Mouse (Mus musculus): ENCODE data around the gene Zhx3. TPM values are rescaled to one million over a fixed set of nuclear protein-coding genes. Genes with fewer than 3 reads are reported as not detected.

The Zhx3 gene
- polyA plus RNA-seq (2012; rRNA removed) (6.5 and 8.3 TPM in 2 replicates), polyA plus RNA-seq (2014; fragmentation: Nextera tagmentation; extraction: Ambion mirVana) (13.7 and 14.5 TPM in 2 replicates)

- peak within 1 kb of the TSS; percentile 95 for H3K27ac ChIP-seq (replicated peaks; ENCODE audit: low read depth, low read length)
- no peaks in the 10 kb centered on the region for H3K27me3 ChIP-seq (ENCODE audit: control insufficient read depth, insufficient read depth, low read length)
- H3K4me1 ChIP-seq (ENCODE audit: control insufficient read depth, insufficient read depth, low read length), result peaks cover 11% of the 10 kb centered on the region
- peak within 1 kb of the TSS; percentile 99 for H3K4me3 ChIP-seq (replicated peaks; ENCODE audit: low read length)
- WGBS, result 3% methylated on average over 32 of the region's 48 CpGs
- TF ChIP-seq POLR2A (IDR thresholded peaks at IDR 0.05; ENCODE audit: borderline replicate concordance, extremely low read depth, insufficient read depth, insufficient read length), result peak; percentile 69; the same call in 1 of the 2 replicates
- H3K4me2 ChIP-seq (replicated peaks; ENCODE audit: low read depth, low read length, severe bottlenecking), result peak within 1 kb of the TSS; percentile 73
- H3K9ac ChIP-seq (ENCODE audit: low read depth, low read length, severe bottlenecking), result peak within 1 kb of the TSS; percentile 94
- ATAC-seq (ENCODE audit: low FRiP score, low read depth), result peak; percentile 97
- DNase-seq (ENCODE audit: low spot score), result peak; percentile 93
- no peaks in the 10 kb centered on the region for H3K9me3 ChIP-seq (ENCODE audit: control insufficient read depth, low read length)
- no peaks in the 10 kb centered on the region for H3K36me3 ChIP-seq (ENCODE audit: control insufficient read depth, insufficient read depth, low read length)
Observed at GRCm38 (mm10) chr2:160872890-160873382, at the start of gene Zhx3. Gene Zhx3, minus strand, starts transcription at chr2:160872998.

DNA sequence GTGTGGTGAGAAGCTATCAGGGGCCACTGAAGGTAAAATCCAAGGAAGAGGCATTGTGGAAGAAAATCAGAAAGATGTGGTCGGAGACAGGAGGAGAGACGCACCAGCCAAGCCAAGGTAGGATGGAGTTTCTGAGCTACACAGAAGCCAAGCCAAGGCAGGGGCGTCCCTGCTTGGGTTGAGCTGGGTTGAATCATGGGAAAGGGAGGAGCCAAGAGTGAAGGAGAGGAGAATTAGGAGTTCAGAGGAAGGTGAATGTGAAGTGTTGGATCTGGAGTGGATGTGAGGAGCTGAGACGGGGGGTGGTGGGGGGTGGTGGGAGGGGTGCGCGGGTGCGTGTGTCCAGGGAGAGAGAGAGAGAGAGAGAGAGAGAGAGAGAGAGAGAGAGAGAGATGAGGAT lies 48.5 kb upstream of the Zhx3 start:
- Histone ChIP-seq H3K27me3 (ENCODE audit: control insufficient read depth, insufficient read depth, low read length) (no peaks in the 10 kb centered on the region), H3K9ac (ENCODE audit: low read depth, low read length, severe bottlenecking) (no peak overlapping the region), H3K36me3 (ENCODE audit: control insufficient read depth, insufficient read depth, low read length) (no peaks in the 10 kb centered on the region), H3K9me3 (ENCODE audit: control insufficient read depth, low read length) (0 out of 2 replicates have a peak, but pooled peaks cover 3% of the 10 kb centered on the region), H3K4me3 (replicated peaks; ENCODE audit: low read length) (no peak overlapping the region), H3K4me1 (ENCODE audit: control insufficient read depth, insufficient read depth, low read length) (peaks cover 6% of the 10 kb centered on the region; the same call in 1 of the 2 replicates), H3K27ac (replicated peaks; ENCODE audit: low read depth, low read length) (no peak overlapping the region), H3K4me2 (replicated peaks; ENCODE audit: low read depth, low read length, severe bottlenecking) (no peak overlapping the region)
- TF ChIP-seq POLR2A (IDR thresholded peaks at IDR 0.05; ENCODE audit: borderline replicate concordance, extremely low read depth, insufficient read depth, insufficient read length), result no peak
- DNase-seq (ENCODE audit: low spot score) (no peak), ATAC-seq (ENCODE audit: low FRiP score, low read depth) (no peak)
- 38% methylated on average over 7 of the region's 7 CpGs for WGBS

- H3K27ac ChIP-seq (replicated peaks; ENCODE audit: low read depth, low read length), result no peak overlapping the region
- 81% methylated on average over 2 of the region's 2 CpGs for WGBS
Observed at GRCm38 (mm10) chr2:160918930-160919215, 46.1 kb upstream of the Zhx3 start.

DNA sequence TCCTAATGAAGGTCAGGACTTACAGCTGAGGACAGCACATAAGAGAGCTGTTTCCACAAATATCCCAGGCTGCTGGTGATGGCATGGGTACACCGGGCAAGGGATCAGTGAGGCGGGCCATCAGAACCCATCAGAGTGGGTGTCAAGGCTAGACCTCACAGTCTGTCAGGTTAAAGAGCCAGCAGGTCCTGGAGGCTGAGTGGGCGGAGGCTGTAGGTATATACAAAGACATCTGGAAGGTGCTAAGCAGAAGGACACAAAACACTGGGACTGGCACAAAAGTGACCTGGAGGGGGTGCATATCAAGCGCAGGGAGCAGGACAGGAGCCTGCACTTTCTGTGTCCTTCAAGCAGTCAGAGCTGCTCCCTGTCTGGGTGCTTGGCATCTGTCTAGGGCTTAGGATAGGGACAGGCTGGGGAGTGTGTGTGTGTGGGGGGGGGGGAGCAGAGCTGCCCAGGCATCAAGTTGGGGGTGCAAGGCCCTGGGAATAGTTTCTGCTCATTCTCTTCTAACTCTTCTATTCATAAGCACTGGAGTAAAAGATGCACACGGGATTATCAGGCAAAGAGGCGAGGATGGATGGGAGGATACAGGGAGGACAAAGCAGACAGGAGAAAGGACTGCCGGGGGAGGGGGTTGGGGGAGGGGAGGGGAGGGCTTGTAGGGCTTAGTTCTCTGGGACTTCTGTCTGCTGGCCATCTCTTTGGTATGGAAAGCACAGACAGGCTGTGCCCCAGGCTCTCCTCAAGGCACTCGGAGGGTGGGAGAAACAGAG lies 45.5 kb upstream of the Zhx3 start:
- WGBS, result 67% methylated on average over 8 of the region's 8 CpGs

More at GRCm38 (mm10) chr2:160918930-160919215, 46.1 kb upstream of the Zhx3 start:
- ATAC-seq (ENCODE audit: low FRiP score, low read depth), result no peak
- DNase-seq (ENCODE audit: low spot score), result no peak
- Histone ChIP-seq H3K4me1 (ENCODE audit: control insufficient read depth, insufficient read depth, low read length) (peaks cover 12% of the 10 kb centered on the region), H3K36me3 (ENCODE audit: control insufficient read depth, insufficient read depth, low read length) (no peaks in the 10 kb centered on the region), H3K9me3 (ENCODE audit: control insufficient read depth, low read length) (0 out of 2 replicates have a peak, but pooled peaks cover 3% of the 10 kb centered on the region), H3K4me2 (replicated peaks; ENCODE audit: low read depth, low read length, severe bottlenecking) (no peak overlapping the region), H3K4me3 (replicated peaks; ENCODE audit: low read length) (no peak overlapping the region), H3K9ac (ENCODE audit: low read depth, low read length, severe bottlenecking) (no peak overlapping the region), H3K27me3 (ENCODE audit: control insufficient read depth, insufficient read depth, low read length) (no peaks in the 10 kb centered on the region)
- TF ChIP-seq POLR2A (IDR thresholded peaks at IDR 0.05; ENCODE audit: borderline replicate concordance, extremely low read depth, insufficient read depth, insufficient read length), result no peak

DNA sequence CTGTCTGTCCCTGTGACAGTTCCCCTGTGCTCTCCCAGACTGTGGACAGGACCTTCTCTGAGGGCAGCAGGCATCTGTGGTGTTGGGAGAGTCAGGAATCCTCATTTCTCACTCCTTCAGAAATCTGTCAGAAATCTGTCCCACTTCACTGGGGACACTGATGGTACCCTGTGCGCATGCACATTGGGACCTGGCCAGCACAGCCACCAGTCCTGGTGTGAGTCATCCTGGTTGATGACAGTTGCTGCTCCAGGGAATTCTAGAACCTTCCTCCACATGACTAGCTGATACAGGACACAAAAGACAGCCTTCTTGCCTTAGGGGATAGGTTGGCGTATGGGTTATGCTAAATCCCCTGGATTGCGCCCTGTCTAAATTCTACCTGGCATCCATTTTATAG lies 44.5 kb upstream of the Zhx3 start:
- no peak for TF ChIP-seq POLR2A (IDR thresholded peaks at IDR 0.05; ENCODE audit: borderline replicate concordance, extremely low read depth, insufficient read depth, insufficient read length)
- H3K4me3 ChIP-seq (replicated peaks; ENCODE audit: low read length), result no peak overlapping the region
- H3K9ac ChIP-seq (ENCODE audit: low read depth, low read length, severe bottlenecking), result no peak overlapping the region
- 0 out of 2 replicates have a peak, but pooled peaks cover under 1% of the 10 kb centered on the region for H3K9me3 ChIP-seq (ENCODE audit: control insufficient read depth, low read length)
- no peaks in the 10 kb centered on the region for H3K27me3 ChIP-seq (ENCODE audit: control insufficient read depth, insufficient read depth, low read length)
- no peak for DNase-seq (ENCODE audit: low spot score)
- H3K4me2 ChIP-seq (replicated peaks; ENCODE audit: low read depth, low read length, severe bottlenecking), result no peak overlapping the region
- peaks cover 20% of the 10 kb centered on the region for H3K4me1 ChIP-seq (ENCODE audit: control insufficient read depth, insufficient read depth, low read length)
- 93% methylated on average over 3 of the region's 3 CpGs for WGBS
- no peak for ATAC-seq (ENCODE audit: low FRiP score, low read depth)
- no peak overlapping the region for H3K27ac ChIP-seq (replicated peaks; ENCODE audit: low read depth, low read length)
- no peaks in the 10 kb centered on the region for H3K36me3 ChIP-seq (ENCODE audit: control insufficient read depth, insufficient read depth, low read length)

More for the DNA sequence above, 45.5 kb upstream of the Zhx3 start:
- Histone ChIP-seq H3K9me3 (ENCODE audit: control insufficient read depth, low read length) (0 out of 2 replicates have a peak, but pooled peaks cover 3% of the 10 kb centered on the region), H3K9ac (ENCODE audit: low read depth, low read length, severe bottlenecking) (no peak overlapping the region), H3K36me3 (ENCODE audit: control insufficient read depth, insufficient read depth, low read length) (no peaks in the 10 kb centered on the region), H3K27ac (replicated peaks; ENCODE audit: low read depth, low read length) (no peak overlapping the region), H3K4me3 (replicated peaks; ENCODE audit: low read length) (no peak overlapping the region), H3K4me2 (replicated peaks; ENCODE audit: low read depth, low read length, severe bottlenecking) (no peak overlapping the region), H3K27me3 (ENCODE audit: control insufficient read depth, insufficient read depth, low read length) (no peaks in the 10 kb centered on the region), H3K4me1 (ENCODE audit: control insufficient read depth, insufficient read depth, low read length) (peaks cover 12% of the 10 kb centered on the region)
- ATAC-seq (ENCODE audit: low FRiP score, low read depth) (no peak), DNase-seq (ENCODE audit: low spot score) (no peak)
- TF ChIP-seq POLR2A (IDR thresholded peaks at IDR 0.05; ENCODE audit: borderline replicate concordance, extremely low read depth, insufficient read depth, insufficient read length), result no peak

Data from limb, embryonic 14.5 days (tissue).